Mouse (Mus musculus) lung, embryonic 15.5 days (tissue): ENCODE measurements around the gene Cpa1. TPM values are rescaled to one million over a fixed set of nuclear protein-coding genes. Genes with fewer than 3 reads are reported as not detected.

Experiments used
- ATAC-seq: fragments of 200-750 bp; cut with Nextera tagmentation; 2 replicates; pipeline ENCODE4 v1.8.0; 2017; ENCODE audit warnings: moderate number of reproducible peaks, borderline replicate concordance; ENCODE audit not compliant: low FRiP score, low TSS enrichment; ENCODE audit errors: extremely low read depth
- H3K27ac ChIP-seq: fragments of 300-500 bp; sonication (generic); 2 replicates; pipeline ENCODE4 v1.5.1; 2015; ENCODE audit warnings: moderate library complexity, mild to moderate bottlenecking, inconsistent platforms
- H3K27me3 ChIP-seq: fragments of 300-500 bp; sonication (generic); 2 replicates; pipeline ENCODE4 v1.6.1; 2015; ENCODE audit warnings: inconsistent platforms
- H3K36me3 ChIP-seq: fragments of 300-500 bp; sonication (generic); 2 replicates; pipeline ENCODE4 v1.6.1; 2015; ENCODE audit warnings: inconsistent platforms
- H3K4me1 ChIP-seq: fragments of 300-500 bp; sonication (generic); 2 replicates; pipeline ENCODE4 v1.6.1; 2015; ENCODE audit warnings: inconsistent platforms
- H3K4me2 ChIP-seq: fragments of 300-500 bp; sonication (generic); 2 replicates; pipeline ENCODE4 v1.6.1; 2015; ENCODE audit warnings: inconsistent platforms, mild to moderate bottlenecking, moderate library complexity
- H3K4me3 ChIP-seq: fragments of 300-500 bp; sonication (generic); 2 replicates; pipeline ENCODE4 v1.5.1; 2015; ENCODE audit warnings: mild to moderate bottlenecking, inconsistent platforms
- H3K9ac ChIP-seq: fragments of 300-500 bp; sonication (generic); 2 replicates; pipeline ENCODE4 v1.6.1; 2015; ENCODE audit warnings: inconsistent platforms
- H3K9me3 ChIP-seq: fragments of 300-500 bp; sonication (generic); 2 replicates; pipeline ENCODE4 v1.6.1; 2016; ENCODE audit warnings: inconsistent platforms
- WGBS: fragments of 180-500 bp; shearing (Covaris S2); methylation state at CpG from one replicate; pipeline ENCODE4 v1.1.7; 2015; 5-methylcytosine and 5-hydroxymethylcytosine counted together
- polyA plus RNA-seq: library from polyadenylated mRNA; unstranded; fragments of >200 nt; fragmentation: Nextera tagmentation; extraction: Ambion mirVana; gene quantifications from 2 replicates; pipeline ENCODE4 v1.2.1, GENCODE M21; 2015

Gene Cpa1
- polyA plus RNA-seq, 1 experiment from 2014 or later = 3.5 TPM

- H3K9me3 ChIP-seq = no peaks in the 10 kb centered on the region
- 65% methylated on average over 9 of the region's 9 CpGs for WGBS
- H3K9ac ChIP-seq = no peak overlapping the region
- H3K4me3 ChIP-seq = no peak overlapping the region
- no peak for ATAC-seq
- H3K27me3 ChIP-seq = no peaks in the 10 kb centered on the region
- H3K4me1 ChIP-seq = peaks cover 60% of the 10 kb centered on the region
- no peak overlapping the region for H3K4me2 ChIP-seq
- H3K36me3 ChIP-seq = no peaks in the 10 kb centered on the region
- H3K27ac ChIP-seq = no peak overlapping the region
Measured at GRCm38 (mm10) chr6:30677591-30677990, 38.6 kb downstream of the Cpa1 start.

- 75% methylated on average over 6 of the region's 6 CpGs for WGBS
- ATAC-seq = no peak
- Histone ChIP-seq H3K4me2 (no peak overlapping the region), H3K27ac (no peak overlapping the region), H3K27me3 (no peaks in the 10 kb centered on the region), H3K36me3 (no peaks in the 10 kb centered on the region), H3K9me3 (no peaks in the 10 kb centered on the region), H3K4me3 (no peak overlapping the region), H3K4me1 (peaks cover 59% of the 10 kb centered on the region), H3K9ac (no peak overlapping the region)
Measured at GRCm38 (mm10) chr6:30678482-30678881, 39.5 kb downstream of the Cpa1 start.

- WGBS = 28% methylated on average over 5 of the region's 5 CpGs
- no peaks in the 10 kb centered on the region for H3K27me3 ChIP-seq
- H3K9me3 ChIP-seq = no peaks in the 10 kb centered on the region
- H3K36me3 ChIP-seq = no peaks in the 10 kb centered on the region
- 0 out of 2 replicates have a peak overlapping the region, but pooled peaks have one; percentile 5 for H3K4me2 ChIP-seq
- H3K4me3 ChIP-seq = no peak overlapping the region
- no peak overlapping the region for H3K9ac ChIP-seq
- H3K27ac ChIP-seq = peak overlapping the region; percentile 55
- peaks cover 50% of the 10 kb centered on the region for H3K4me1 ChIP-seq
- ATAC-seq = peak; percentile 27; the same call in 1 of the 2 replicates
Measured at GRCm38 (mm10) chr6:30679567-30679966, 40.5 kb downstream of the Cpa1 start.

- WGBS = 51% methylated on average over 7 of the region's 7 CpGs
- Histone ChIP-seq H3K4me3 (no peak overlapping the region), H3K4me2 (no peak overlapping the region), H3K27me3 (no peaks in the 10 kb centered on the region), H3K27ac (0 out of 2 replicates have a peak overlapping the region, but pooled peaks have one; percentile 18), H3K9me3 (no peaks in the 10 kb centered on the region), H3K36me3 (no peaks in the 10 kb centered on the region), H3K9ac (no peak overlapping the region), H3K4me1 (peaks cover 41% of the 10 kb centered on the region)
- no peak for ATAC-seq
Measured at GRCm38 (mm10) chr6:30680442-30680841, 41.4 kb downstream of the Cpa1 start.

- Histone ChIP-seq H3K4me3 (0 out of 2 replicates have a peak overlapping the region, but pooled peaks have one; percentile 0), H3K36me3 (no peaks in the 10 kb centered on the region), H3K4me2 (peak overlapping the region; percentile 34; the same call in 1 of the 2 replicates), H3K27ac (peak overlapping the region; percentile 86), H3K27me3 (no peaks in the 10 kb centered on the region), H3K4me1 (peaks cover 33% of the 10 kb centered on the region), H3K9ac (no peak overlapping the region), H3K9me3 (no peaks in the 10 kb centered on the region)
- 35% methylated on average over 13 of the region's 13 CpGs for WGBS
- peak; percentile 71; the same call in 1 of the 2 replicates for ATAC-seq
Measured at GRCm38 (mm10) chr6:30681935-30682900, 43.2 kb downstream of the Cpa1 start.

GRCm38 (mm10) chr6:30684570-30684969 is 45.6 kb downstream of the Cpa1 start:
- Histone ChIP-seq H3K9me3 (no peaks in the 10 kb centered on the region), H3K4me3 (no peak overlapping the region), H3K4me1 (peaks cover 28% of the 10 kb centered on the region), H3K9ac (no peak overlapping the region), H3K36me3 (no peaks in the 10 kb centered on the region), H3K4me2 (no peak overlapping the region), H3K27ac (no peak overlapping the region), H3K27me3 (no peaks in the 10 kb centered on the region)
- 86% methylated on average over 1 of the region's 1 CpGs for WGBS
- ATAC-seq = no peak

GRCm38 (mm10) chr6:30687198-30687597 is 48.2 kb downstream of the Cpa1 start:
- no peaks in the 10 kb centered on the region for H3K36me3 ChIP-seq
- no peaks in the 10 kb centered on the region for H3K27me3 ChIP-seq
- no peak overlapping the region for H3K27ac ChIP-seq
- H3K9ac ChIP-seq = no peak overlapping the region
- no peaks in the 10 kb centered on the region for H3K9me3 ChIP-seq
- no peak for ATAC-seq
- WGBS = 82% methylated on average over 7 of the region's 7 CpGs
- H3K4me2 ChIP-seq = no peak overlapping the region
- no peak overlapping the region for H3K4me3 ChIP-seq
- peaks cover 15% of the 10 kb centered on the region for H3K4me1 ChIP-seq

- peak overlapping the region; percentile 58 for H3K4me2 ChIP-seq
- H3K9ac ChIP-seq = peak overlapping the region; percentile 53
- H3K27ac ChIP-seq = peak overlapping the region; percentile 89
- 64% methylated on average over 5 of the region's 5 CpGs for whole genome bisulfite sequencing
- H3K9me3 ChIP-seq = no peaks in the 10 kb centered on the region
- no peaks in the 10 kb centered on the region for H3K36me3 ChIP-seq
- peak overlapping the region; percentile 50 for H3K4me3 ChIP-seq
- H3K4me1 ChIP-seq = peaks cover 21% of the 10 kb centered on the region
- no peaks in the 10 kb centered on the region for H3K27me3 ChIP-seq
- no peak for ATAC-seq
Measured at GRCm38 (mm10) chr6:30692826-30693225, 53.8 kb downstream of the Cpa1 start.

GRCm38 (mm10) chr6:30693350-30693991 is 54.5 kb downstream of the Cpa1 start, which contains the start of gene Cep41:
Gene Cep41 (minus strand): TSS chr6:30693749.
- ATAC-seq = peak; percentile 97

GRCm38 (mm10) chr6:30694209-30694608 is 55.2 kb downstream of the Cpa1 start:
- 46% methylated on average over 6 of the region's 6 CpGs for WGBS
- Histone ChIP-seq H3K9me3 (no peaks in the 10 kb centered on the region), H3K27me3 (no peaks in the 10 kb centered on the region), H3K27ac (peak overlapping the region; percentile 89), H3K4me1 (peaks cover 26% of the 10 kb centered on the region), H3K4me3 (peak overlapping the region; percentile 50), H3K9ac (0 out of 2 replicates have a peak overlapping the region, but pooled peaks have one; percentile 15), H3K36me3 (no peaks in the 10 kb centered on the region), H3K4me2 (peak overlapping the region; percentile 58)
- no peak for ATAC-seq

More at GRCm38 (mm10) chr6:30693350-30693991, 54.5 kb downstream of the Cpa1 start, which contains the start of gene Cep41:
- peak within 1 kb of the TSS; percentile 53 for H3K9ac ChIP-seq
- peak within 1 kb of the TSS; percentile 89 for H3K27ac ChIP-seq
- no peaks in the 10 kb centered on the region for H3K27me3 ChIP-seq
- no peaks in the 10 kb centered on the region for H3K9me3 ChIP-seq
- peak within 1 kb of the TSS; percentile 50 for H3K4me3 ChIP-seq
- H3K36me3 ChIP-seq = no peaks in the 10 kb centered on the region
- H3K4me1 ChIP-seq = peaks cover 26% of the 10 kb centered on the region
- peak within 1 kb of the TSS; percentile 58 for H3K4me2 ChIP-seq
- WGBS = under 1% methylated on average over 48 of the region's 52 CpGs
